ENCODE assay signal across 22 mouse cellular contexts in genomic region chr11:82305590-82305989, GRCm38 (mm10). TPM values are rescaled to one million over a fixed set of nuclear protein-coding genes. Genes with fewer than 3 reads are reported as not detected.
"Had no signal": no experiment of that assay in that cellular context is flagged by ENCODE, and none has a peak within 500 bp of the region (broad histone marks: within the 10 kb centered on the region; RNA-seq: fewer than 3 reads in every experiment).

Gene Ccl1 (minus strand): TSS chr11:82305690.

- H3K4me3 ChIP-seq: megakaryocyte, embryonic 14.5 days; neural tube, embryonic 12.5 days; stomach, embryonic 15.5 days had no signal

- H3K27ac ChIP-seq: macrophage; neural tube, embryonic 12.5 days; stomach, embryonic 15.5 days; stomach, postnatal 0 days had no signal

- H3K9ac ChIP-seq: lung, embryonic 14.5 days; neural tube, embryonic 12.5 days; stomach, embryonic 15.5 days had no signal

- H3K27me3 ChIP-seq: stomach, embryonic 15.5 days had no signal

- H3K4me1 ChIP-seq: stomach, embryonic 15.5 days had no signal

- H3K9me3 ChIP-seq: neural tube, embryonic 12.5 days; stomach, embryonic 15.5 days had no signal

- H3K36me3 ChIP-seq: neural tube, embryonic 12.5 days; stomach, embryonic 15.5 days had no signal

- H3K4me2 ChIP-seq: lung, embryonic 14.5 days; midbrain, embryonic 11.5 days; neural tube, embryonic 12.5 days; stomach, embryonic 15.5 days had no signal

- DNase-seq: lung, adult 18-20 months; lung, embryonic 14.5 days; lung, postnatal 14 days; lung, postnatal 36 days; midbrain, embryonic 14.5 days; right cerebral cortex, postnatal 14 days; thymus, adult 2 months; thymus, postnatal 25 days; thymus, postnatal 4 days had no signal

RNA-seq across cellular contexts. Expression of gene Ccl1, which starts in this region (rescaled TPM):
- total RNA-seq: megakaryocyte progenitor cell, adult 5-6 weeks; midbrain, postnatal 0 days; monocyte, adult 5-6 weeks; neutrophil, adult 5-6 weeks had no signal
- polyA plus RNA-seq: liver, embryonic 16.5 days; lung, embryonic 14.5 days; lung, embryonic 16.5 days; macrophage; neural tube, embryonic 12.5 days; spleen, adult 2 months; stomach, embryonic 15.5 days; stomach, postnatal 0 days had no signal
